Mouse (Mus musculus) urinary bladder, postnatal 36 days (tissue): ENCODE data around the gene Olfr638.
"Not testable (repeated sequence)": the region's sequence is repeated elsewhere in the genome, so short reads cannot be mapped to it uniquely, and the experiment has no call there.

ENCODE experiments used
- DNase-seq, 2 experiments: peaks; one replicate each; pipeline ENCODE4 v3.0.0; 2022; ENCODE audit warnings: low spot score in 2 of 2, mixed read lengths in 1 of 2

Gene Olfr638

GRCm38 (mm10) chr7:103998446-103998845 lies at the start of gene Olfr638:
TSS of gene Olfr638 (plus strand) at chr7:103998746.
- no peak for DNase-seq

GRCm38 (mm10) chr7:103966873-103967272 lies 31.7 kb upstream of the Olfr638 start:
- DNase-seq: not testable (repeated sequence)

GRCm38 (mm10) chr7:103970852-103971251 lies 27.7 kb upstream of the Olfr638 start, which contains the start of gene Olfr635:
TSS of gene Olfr635 (plus strand) at chr7:103971152.
- DNase-seq: no peak

- DNase-seq: no peak
These were observed 26.8 kb upstream of the Olfr638 start for GRCm38 (mm10) chr7:103971782-103972181.

GRCm38 (mm10) chr7:103999124-103999523 lies 578 bp downstream of the Olfr638 start:
- DNase-seq: no peak

- DNase-seq: no peak
These were observed 18.7 kb downstream of the Olfr638 start, which contains the start of gene Olfr639 for GRCm38 (mm10) chr7:104017203-104017602. TSS of gene Olfr639 (minus strand) at chr7:104017303.

- no peak for DNase-seq
These were observed 20.4 kb downstream of the Olfr638 start for GRCm38 (mm10) chr7:104018953-104019352.

- no peak for DNase-seq
These were observed 23.1 kb downstream of the Olfr638 start for GRCm38 (mm10) chr7:104021651-104022050.

- no peak for DNase-seq
These were observed 26.9 kb downstream of the Olfr638 start, which contains the start of gene Olfr640 for GRCm38 (mm10) chr7:104025473-104025872. TSS of gene Olfr640 (minus strand) at chr7:104025573.

GRCm38 (mm10) chr7:104026978-104027377 lies 28.4 kb downstream of the Olfr638 start:
- no peak for DNase-seq

GRCm38 (mm10) chr7:104035145-104035544 lies 36.6 kb downstream of the Olfr638 start, which contains the start of gene Olfr641:
TSS of gene Olfr641 (plus strand) at chr7:104035445.
- no peak for DNase-seq

GRCm38 (mm10) chr7:104050745-104051144 lies 52.2 kb downstream of the Olfr638 start:
- no peak for DNase-seq

GRCm38 (mm10) chr7:104052566-104052965 lies 54.0 kb downstream of the Olfr638 start, which contains the start of gene Olfr642:
TSS of gene Olfr642 (minus strand) at chr7:104052666.
- DNase-seq: no peak
